Mouse (Mus musculus): ENCODE measurements around the gene Lsg1.

DNA sequence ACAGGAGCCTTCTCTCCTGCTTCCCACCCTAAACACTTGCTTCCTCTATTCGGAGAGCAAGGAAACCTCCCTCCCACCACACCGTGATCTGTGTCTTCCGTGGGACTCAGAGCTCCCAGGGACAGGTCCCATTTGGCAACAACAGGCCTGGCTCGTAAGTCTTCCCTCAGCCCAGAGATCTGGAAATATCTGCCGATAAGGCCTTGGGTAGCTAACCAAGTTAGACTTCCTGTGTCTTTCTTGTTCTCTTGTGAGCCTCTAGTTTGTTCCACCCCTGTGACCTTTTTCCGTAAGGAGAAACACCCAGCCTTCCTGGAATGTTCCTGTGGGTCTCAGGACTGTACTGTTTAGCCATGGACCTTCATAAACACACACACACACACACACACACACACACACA, 44.6 kb downstream of the Lsg1 start:
- no peak for TF ChIP-seq CTCF (IDR thresholded peaks at IDR 0.05; ENCODE audit: extremely low read depth, insufficient read length, insufficient replicate concordance, low read depth, low read length)
- no peak for TF ChIP-seq POLR2A (IDR thresholded peaks at IDR 0.05; ENCODE audit: low read depth, low read length)
